Mouse (Mus musculus) bone marrow, adult 2 months (tissue): Measurements from ENCODE around the gene Mtmr2. TPM values are rescaled to one million over a fixed set of nuclear protein-coding genes. Genes with fewer than 3 reads are reported as not detected.

Experiments used
- H3K27ac ChIP-seq: fragments of 200-500 bp; 2 replicates; pipeline ENCODE4 v1.5.1; 2012; ENCODE audit warnings: low read depth, mild to moderate bottlenecking, control low read depth, inconsistent platforms, low read length; ENCODE audit not compliant: control insufficient read depth, poor library complexity, insufficient read depth
- H3K4me1 ChIP-seq: fragments of 200-500 bp; 2 replicates; pipeline ENCODE4 v1.6.1; 2011; ENCODE audit warnings: low read length; ENCODE audit not compliant: control insufficient read depth, insufficient read depth
- H3K4me3 ChIP-seq: fragments of 200-500 bp; replicated peaks from 2 replicates; pipeline ENCODE3; 2011; ENCODE audit warnings: mild to moderate bottlenecking, low read depth, low read length, control low read depth; ENCODE audit not compliant: control insufficient read depth
- CTCF ChIP-seq: fragments of 200-500 bp; IDR thresholded peaks from 2 replicates; pipeline ENCODE4 v1.5.1; 2011; ENCODE audit warnings: low read length, control low read depth; ENCODE audit not compliant: control insufficient read depth, insufficient read depth
- POLR2A ChIP-seq: fragments of 200-500 bp; IDR thresholded peaks from 2 replicates; pipeline ENCODE4 v1.6.1; 2011; ENCODE audit warnings: low read depth, mild to moderate bottlenecking, control low read depth, low read length, borderline replicate concordance; ENCODE audit not compliant: control insufficient read depth
- WGBS: fragments of 180-500 bp; shearing (Covaris S2); methylation state at CpG from one replicate; pipeline ENCODE4 v1.1.7; 2018; 5-methylcytosine and 5-hydroxymethylcytosine counted together
- polyA plus RNA-seq: library from polyadenylated mRNA; stranded (reverse); fragments of >200 nt; gene quantifications from 2 replicates; pipeline ENCODE4 v1.2.4, GENCODE M21; 2011; ENCODE audit warnings: low replicate concordance; ENCODE audit not compliant: missing spikeins, insufficient read depth, insufficient read length

Mtmr2 gene
- polyA plus RNA-seq, 1 experiment = 12.9 TPM

DNA sequence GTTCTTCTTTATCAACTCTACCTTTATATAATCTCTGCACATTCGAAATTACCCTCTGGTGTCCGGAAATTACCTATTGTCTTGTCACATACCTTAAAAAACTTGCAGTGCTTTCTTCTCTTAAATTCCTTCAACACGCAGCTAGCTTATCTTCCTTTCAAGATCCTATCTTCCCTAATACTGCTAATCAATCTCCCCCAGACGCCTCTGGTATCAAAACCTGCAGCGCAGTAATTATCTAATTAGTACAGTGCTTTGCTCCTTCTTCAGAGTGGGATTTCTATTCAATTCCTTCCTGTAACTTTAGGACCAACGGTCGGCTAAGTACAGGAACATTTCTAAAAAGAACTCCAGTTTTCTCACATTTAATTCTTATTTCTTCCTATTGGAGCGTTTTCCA is 77.7 kb downstream of the Mtmr2 start:
- TF ChIP-seq POLR2A = no peak
- no peak for TF ChIP-seq CTCF
- WGBS = 3% methylated on average over 8 of the region's 8 CpGs
- H3K4me3 ChIP-seq = peak overlapping the region; percentile 82
- H3K27ac ChIP-seq = no peak overlapping the region
- peaks cover 3% of the 10 kb centered on the region; the same call in 1 of the 2 replicates for H3K4me1 ChIP-seq

DNA sequence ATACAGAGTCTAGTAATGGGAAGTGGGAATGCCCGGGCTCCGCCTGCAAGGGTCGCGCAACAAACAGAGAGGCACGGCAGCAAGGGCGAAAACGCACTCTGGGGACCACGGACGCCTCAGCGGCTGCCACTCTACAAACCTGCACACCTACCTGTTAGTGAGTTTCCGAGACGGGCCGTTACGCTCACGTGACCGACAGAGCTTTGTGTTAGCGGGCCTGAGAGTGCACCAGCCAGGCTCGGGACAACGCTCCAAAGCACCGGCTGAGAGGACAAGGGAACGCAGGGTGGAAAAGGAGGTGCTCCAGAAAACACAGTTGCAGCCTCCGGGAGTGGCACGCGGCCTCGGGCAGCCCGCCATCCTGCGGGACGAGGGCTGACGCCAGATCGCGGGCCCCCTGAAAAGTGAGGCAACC is 78.2 kb downstream of the Mtmr2 start:
- peaks cover 3% of the 10 kb centered on the region; the same call in 1 of the 2 replicates for H3K4me1 ChIP-seq
- peak overlapping the region; percentile 82 for H3K4me3 ChIP-seq
- peak overlapping the region; percentile 92 for H3K27ac ChIP-seq
- TF ChIP-seq CTCF (no peak), POLR2A (peak; percentile 46; the same call in 1 of the 2 replicates)
- under 1% methylated on average over 31 of the region's 31 CpGs for WGBS

DNA sequence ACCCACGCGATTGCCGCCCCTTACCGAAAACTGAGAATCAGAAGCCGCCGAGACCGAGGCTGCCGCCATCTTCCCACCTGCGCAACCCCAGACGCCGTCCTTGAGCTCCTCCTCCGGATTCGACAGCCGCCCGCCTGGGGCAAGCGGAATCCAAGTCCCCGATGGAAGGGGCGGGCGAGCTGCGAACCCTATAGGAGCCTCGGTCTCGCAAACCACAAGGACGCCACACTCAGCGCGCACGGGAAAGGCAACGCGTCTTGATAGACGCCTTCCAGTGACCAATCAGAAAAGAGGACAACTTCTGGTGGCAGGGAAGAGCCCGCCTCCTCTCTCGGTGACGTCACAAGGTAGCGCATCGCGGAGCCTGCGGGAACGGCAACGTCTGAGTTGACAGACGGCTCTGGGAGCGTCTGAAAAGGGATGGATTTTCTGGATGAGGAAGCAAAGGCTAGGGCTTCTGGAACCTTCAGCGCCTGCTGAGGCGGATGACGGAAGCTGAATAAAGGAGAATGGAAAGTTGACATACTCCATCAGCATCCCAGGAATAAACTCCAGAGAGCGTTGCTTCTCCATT is 78.7 kb downstream of the Mtmr2 start, which contains the start of gene Cep57:
Gene Cep57, minus strand, starts transcription at position 276 of the 574 bp plus-strand sequence.
- under 1% methylated on average over 44 of the region's 44 CpGs for WGBS
- Histone ChIP-seq H3K4me1 (peaks cover 3% of the 10 kb centered on the region; the same call in 1 of the 2 replicates), H3K27ac (peak within 1 kb of the TSS; percentile 96), H3K4me3 (peak within 1 kb of the TSS; percentile 82)
- TF ChIP-seq POLR2A (peak; percentile 88), CTCF (no peak)

DNA sequence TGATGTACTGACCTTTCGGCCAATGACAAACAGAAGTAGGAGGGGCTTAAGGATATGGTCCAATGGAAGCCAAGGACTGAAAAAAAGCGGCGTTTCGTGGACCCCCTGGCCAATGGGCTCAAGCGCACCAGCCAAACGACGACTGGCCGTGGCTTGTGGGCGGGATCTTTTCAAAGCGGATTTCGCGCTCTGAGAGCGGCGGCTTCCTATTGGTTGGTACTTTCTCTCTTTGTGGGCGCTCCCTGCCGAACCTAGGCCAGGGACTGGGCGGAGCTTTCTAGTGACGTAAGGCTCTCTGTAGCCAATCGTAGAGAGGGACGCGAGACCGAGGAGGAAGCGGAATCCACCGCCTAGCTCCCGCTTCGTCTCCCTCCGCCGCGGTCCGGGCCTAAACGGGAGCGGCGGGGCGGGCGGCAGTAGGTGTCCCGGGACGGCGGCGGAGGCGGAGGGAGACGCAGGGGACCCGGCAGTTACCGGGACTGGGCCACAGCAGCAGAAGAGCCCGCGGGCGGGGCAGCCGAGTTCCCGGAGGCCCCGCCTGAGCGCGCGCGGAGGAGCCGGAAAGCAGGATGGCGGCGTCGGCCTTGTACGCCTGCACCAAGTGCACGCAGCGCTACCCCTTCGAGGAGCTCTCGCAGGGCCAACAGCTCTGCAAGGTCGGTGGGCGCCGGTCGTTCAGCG is 79.3 kb downstream of the Mtmr2 start, which contains the start of gene Fam76b:
Gene Fam76b, plus strand, starts transcription at position 311 of the 681 bp plus-strand sequence.
- under 1% methylated on average over 67 of the region's 67 CpGs for WGBS
- Histone ChIP-seq H3K4me3 (peak within 1 kb of the TSS; percentile 82), H3K27ac (peak within 1 kb of the TSS; percentile 96), H3K4me1 (peaks cover 2% of the 10 kb centered on the region; the same call in 1 of the 2 replicates)
- peak; percentile 91; the same call in 1 of the 2 replicates for TF ChIP-seq POLR2A
- TF ChIP-seq CTCF = no peak

DNA sequence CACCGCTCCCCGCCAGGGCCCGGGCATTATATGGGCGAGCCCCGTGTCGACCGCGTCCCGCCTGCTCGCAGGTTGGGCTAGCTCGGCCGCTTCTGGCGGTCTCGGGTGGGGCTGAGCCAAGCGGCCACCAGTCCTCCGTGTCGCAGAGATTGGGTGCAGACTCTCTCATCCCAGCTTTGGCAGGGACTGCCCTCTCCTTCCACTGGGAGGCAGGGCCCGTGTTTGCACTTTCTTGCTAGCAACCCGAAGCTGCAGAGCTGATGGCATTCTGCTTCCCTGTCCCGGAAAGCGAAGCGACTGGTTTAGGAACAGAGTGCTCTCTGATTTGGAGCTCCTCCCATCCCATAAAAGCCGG is 79.9 kb downstream of the Mtmr2 start:
- WGBS = under 1% methylated on average over 23 of the region's 23 CpGs
- Histone ChIP-seq H3K4me3 (peak overlapping the region; percentile 81), H3K4me1 (peaks cover 1% of the 10 kb centered on the region; the same call in 1 of the 2 replicates), H3K27ac (peak overlapping the region; percentile 96)
- TF ChIP-seq POLR2A = no peak

DNA sequence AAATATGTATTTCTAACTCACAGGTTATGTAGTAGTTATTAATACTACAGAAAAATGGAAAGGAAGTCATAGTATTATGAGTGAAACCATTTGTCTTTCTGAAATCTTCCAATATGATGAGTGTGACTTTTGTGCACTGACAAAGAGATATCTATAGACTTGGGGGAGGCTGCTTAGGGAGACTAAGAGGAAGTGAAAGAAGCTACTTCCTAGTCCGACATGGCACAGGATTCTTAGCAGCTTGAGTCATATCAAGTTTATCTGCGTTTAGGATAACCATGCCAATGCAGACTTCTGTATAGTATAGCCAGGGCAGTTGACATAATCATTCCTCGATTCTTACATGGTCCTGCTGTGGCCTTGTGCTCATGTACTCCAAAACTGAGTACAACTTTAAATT is 87.0 kb downstream of the Mtmr2 start:
- no peaks in the 10 kb centered on the region; the same call in 1 of the 2 replicates for H3K4me1 ChIP-seq
- H3K27ac ChIP-seq = no peak overlapping the region
- H3K4me3 ChIP-seq = no peak overlapping the region
- TF ChIP-seq POLR2A (no peak), CTCF (no peak)
- 39% methylated on average over 3 of the region's 3 CpGs for WGBS

DNA sequence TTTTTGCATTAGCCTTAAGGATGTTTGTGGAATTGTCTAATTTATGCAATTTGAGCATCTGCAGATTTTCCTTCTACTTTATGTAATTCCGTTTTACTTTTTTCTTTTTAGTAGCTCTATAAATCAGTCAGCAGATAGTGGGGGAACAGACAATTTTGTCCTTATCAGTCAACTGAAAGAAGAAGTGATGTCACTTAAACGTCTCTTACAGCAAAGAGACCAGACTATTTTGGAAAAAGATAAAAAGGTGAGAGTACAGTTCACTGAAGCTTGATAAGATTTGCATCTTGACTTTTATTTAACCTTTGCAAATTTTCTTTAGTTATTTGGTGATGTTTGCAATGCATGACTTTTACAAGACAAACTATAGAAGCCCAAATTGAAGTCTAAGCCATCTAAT is 88.5 kb downstream of the Mtmr2 start:
- Histone ChIP-seq H3K27ac (no peak overlapping the region), H3K4me1 (no peaks in the 10 kb centered on the region; the same call in 1 of the 2 replicates), H3K4me3 (no peak overlapping the region)
- WGBS = 55% methylated on average over 2 of the region's 2 CpGs
- TF ChIP-seq POLR2A (no peak), CTCF (no peak)

DNA sequence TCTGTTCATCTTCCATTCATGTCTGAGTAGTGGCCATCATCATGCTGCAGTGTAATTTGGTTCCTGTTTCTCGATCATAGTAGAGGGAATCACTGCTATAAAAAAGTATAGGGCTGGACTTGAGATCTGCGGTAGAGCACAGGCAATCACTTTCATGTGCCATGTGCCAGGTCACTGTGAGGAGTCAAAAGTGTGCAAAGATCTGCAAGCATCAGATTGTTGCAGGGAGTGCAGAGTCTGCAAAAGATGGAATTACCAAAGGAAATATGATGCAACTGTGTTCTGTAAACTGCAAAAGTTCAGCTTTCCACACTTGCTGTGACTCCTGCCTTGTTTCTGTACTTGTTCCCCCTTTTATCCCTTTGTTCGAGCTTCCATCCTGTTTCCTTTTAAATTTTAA is 99.4 kb downstream of the Mtmr2 start:
- H3K27ac ChIP-seq = no peak overlapping the region
- WGBS = 47% methylated on average over 3 of the region's 3 CpGs
- no peaks in the 10 kb centered on the region for H3K4me1 ChIP-seq
- TF ChIP-seq POLR2A = no peak
- TF ChIP-seq CTCF = no peak
- no peak overlapping the region for H3K4me3 ChIP-seq
